ENCODE assay signal across 19 mouse cellular contexts in genomic region chr10:10809777-10810176, GRCm38 (mm10).
"Had no signal": no experiment of that assay in that cellular context is flagged by ENCODE, and none has a peak within 500 bp of the region (broad histone marks: within the 10 kb centered on the region; RNA-seq: fewer than 3 reads in every experiment).

No protein-coding gene starts in this region.

- H3K27ac ChIP-seq: midbrain, embryonic 10.5 days; midbrain, embryonic 12.5 days; neural tube, embryonic 13.5 days; neural tube, embryonic 15.5 days had no signal

- H3K27me3 ChIP-seq: midbrain, embryonic 12.5 days; neural tube, embryonic 13.5 days; neural tube, embryonic 15.5 days had no signal

- H3K4me1 ChIP-seq: midbrain, embryonic 10.5 days; midbrain, embryonic 12.5 days; neural tube, embryonic 13.5 days; neural tube, embryonic 15.5 days had no signal

- ATAC-seq: midbrain, embryonic 16.5 days had no signal

- H3K9ac ChIP-seq: lung, embryonic 14.5 days; midbrain, embryonic 12.5 days; neural tube, embryonic 13.5 days; neural tube, embryonic 15.5 days had no signal

- H3K4me3 ChIP-seq: midbrain, embryonic 10.5 days; midbrain, embryonic 12.5 days; myocyte; neural tube, embryonic 13.5 days; neural tube, embryonic 15.5 days had no signal

- H3K9me3 ChIP-seq: midbrain, embryonic 10.5 days; midbrain, embryonic 12.5 days; neural tube, embryonic 13.5 days; neural tube, embryonic 15.5 days had no signal

- H3K4me2 ChIP-seq: lung, embryonic 14.5 days; midbrain, embryonic 12.5 days; neural tube, embryonic 13.5 days; neural tube, embryonic 15.5 days had no signal

- H3K36me3 ChIP-seq: midbrain, embryonic 10.5 days; midbrain, embryonic 12.5 days; neural tube, embryonic 13.5 days; neural tube, embryonic 15.5 days had no signal

- DNase-seq: lung, adult 18-20 months; lung, embryonic 14.5 days; lung, postnatal 10 days; lung, postnatal 4 days; midbrain, embryonic 14.5 days; retina, postnatal 1 day; right cerebral cortex, adult 18-20 months; right cerebral cortex, postnatal 25 days; right cerebral cortex, postnatal 4 days; spleen, adult 18-20 months; thymus, adult 18-20 months; thymus, postnatal 25 days; thymus, postnatal 4 days had no signal
